Mouse (Mus musculus) liver, adult 2 months (tissue): ENCODE data around the gene Nfyb. TPM values are rescaled to one million over a fixed set of nuclear protein-coding genes. Genes with fewer than 3 reads are reported as not detected.

Experiments
- DNase-seq: peaks from one replicate; pipeline ENCODE4 v3.0.0-alpha.2; 2011; ENCODE audit warnings: low read depth, low spot score; ENCODE audit errors: extremely low read depth
- H3K27ac ChIP-seq: fragments of 200-500 bp; replicated peaks from 2 replicates; pipeline ENCODE4 v1.5.1; 2012; ENCODE audit warnings: low read depth, mild to moderate bottlenecking, control low read depth, inconsistent platforms, low read length; ENCODE audit not compliant: insufficient read depth
- H3K27me3 ChIP-seq: fragments of 200-500 bp; 2 replicates; pipeline ENCODE4 v1.6.1; 2012; ENCODE audit warnings: mild to moderate bottlenecking, moderate library complexity, low read length, inconsistent platforms; ENCODE audit not compliant: control insufficient read depth, insufficient read depth
- H3K36me3 ChIP-seq: fragments of 200-500 bp; 2 replicates; pipeline ENCODE4 v1.6.1; 2012; ENCODE audit warnings: low read length, inconsistent platforms; ENCODE audit not compliant: control insufficient read depth, insufficient read depth
- H3K4me1 ChIP-seq: fragments of 200-500 bp; 2 replicates; pipeline ENCODE4 v1.6.1; 2011; ENCODE audit warnings: low read length; ENCODE audit not compliant: control insufficient read depth, insufficient read depth
- H3K4me3 ChIP-seq: fragments of 200-500 bp; 2 replicates; pipeline ENCODE4 v1.5.1; 2011; ENCODE audit warnings: low read depth, mild to moderate bottlenecking, control low read depth, low read length, moderate library complexity; ENCODE audit not compliant: insufficient read depth
- H3K79me2 ChIP-seq: fragments of 200-500 bp; 2 replicates; pipeline ENCODE4 v1.6.1; 2012; ENCODE audit warnings: inconsistent platforms, mild to moderate bottlenecking, low read length, moderate library complexity; ENCODE audit not compliant: control insufficient read depth, insufficient read depth
- H3K9ac ChIP-seq: fragments of 200-500 bp; 2 replicates; pipeline ENCODE4 v1.6.1; 2012; ENCODE audit warnings: low read depth, mild to moderate bottlenecking, control low read depth, inconsistent platforms, low read length
- CTCF ChIP-seq: fragments of 200-500 bp; IDR thresholded peaks from 2 replicates; pipeline ENCODE4 v1.5.1; 2011; ENCODE audit warnings: low read depth, low read length, control low read depth
- POLR2A ChIP-seq: fragments of 200-500 bp; IDR thresholded peaks from 2 replicates; pipeline ENCODE4 v1.6.1; 2011; ENCODE audit warnings: low read length, control low read depth; ENCODE audit not compliant: insufficient read depth; ENCODE audit errors: extremely low read depth
- WGBS: fragments of 180-500 bp; shearing (Covaris S2); methylation state at CpG from one replicate; pipeline ENCODE4 v1.1.7; 2018; 5-methylcytosine and 5-hydroxymethylcytosine counted together
- polyA plus RNA-seq: library from polyadenylated mRNA; depleted of rRNA; stranded (reverse); fragments of >200 nt; gene quantifications from 2 replicates; pipeline ENCODE4 v1.2.3, GENCODE M21; 2012
- total RNA-seq: library from RNA; depleted of rRNA; stranded (reverse); fragments of >200 nt; gene quantifications from 2 replicates; pipeline ENCODE4 v1.2.3, GENCODE M21; 2014

The Nfyb gene
- total and polyA plus RNA-seq, 2 experiments, result 29.0 to 30.8 TPM

DNA sequence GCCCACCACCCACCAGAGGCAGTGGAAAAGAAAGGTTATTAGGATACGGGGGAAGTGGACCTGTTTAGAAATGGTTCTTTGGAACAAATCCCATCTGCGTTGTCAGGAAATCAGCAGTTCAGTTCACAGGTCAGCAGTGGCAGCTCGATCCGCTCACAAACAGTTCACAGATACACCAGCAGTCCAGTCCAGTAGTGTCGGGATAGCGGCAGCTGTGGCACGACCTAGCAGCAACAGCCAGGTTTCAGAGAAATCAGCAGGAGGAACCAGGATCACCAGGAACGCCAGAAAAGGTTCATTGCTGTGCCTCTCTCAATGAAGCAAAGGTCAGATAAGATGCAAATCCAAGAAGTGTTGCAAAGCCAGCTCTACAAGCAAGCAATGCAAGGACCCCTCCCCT is 42.5 kb upstream of the Nfyb start:
- H3K36me3 ChIP-seq, result no peaks in the 10 kb centered on the region
- 24% methylated on average over 8 of the region's 8 CpGs for WGBS
- peak overlapping the region; percentile 96 for H3K27ac ChIP-seq
- 0 out of 2 replicates have a peak overlapping the region, but pooled peaks have one; percentile 11 for H3K4me3 ChIP-seq
- H3K79me2 ChIP-seq, result no peaks in the 10 kb centered on the region
- peak; percentile 90 for DNase-seq
- H3K4me1 ChIP-seq, result peaks cover 25% of the 10 kb centered on the region
- no peaks in the 10 kb centered on the region for H3K27me3 ChIP-seq
- TF ChIP-seq CTCF, result no peak; the same call in 1 of the 2 replicates
- no peak for TF ChIP-seq POLR2A
- H3K9ac ChIP-seq, result peak overlapping the region; percentile 19

DNA sequence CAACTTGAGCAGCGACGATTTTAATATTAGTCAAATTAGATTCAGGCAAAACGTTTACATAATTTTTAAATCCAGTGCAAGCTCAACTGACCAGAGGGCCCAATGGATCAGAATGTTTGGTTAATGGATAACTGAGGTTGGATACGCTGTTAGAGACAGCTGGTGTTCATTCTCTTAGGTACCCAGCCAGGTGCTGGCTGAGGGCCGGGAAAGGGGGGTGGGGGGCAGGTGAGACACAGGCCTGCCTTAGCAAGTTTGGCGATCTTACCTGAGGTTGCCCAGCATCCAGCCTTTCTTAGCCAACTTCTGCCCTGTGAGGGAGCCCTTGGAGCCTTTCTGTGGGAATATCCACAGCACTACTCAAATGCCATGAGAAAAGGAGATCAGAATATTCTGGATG is 41.2 kb upstream of the Nfyb start:
- H3K4me3 ChIP-seq, result no peak overlapping the region
- no peaks in the 10 kb centered on the region for H3K79me2 ChIP-seq
- WGBS, result 25% methylated on average over 6 of the region's 6 CpGs
- H3K9ac ChIP-seq, result peak overlapping the region; percentile 62
- peaks cover 25% of the 10 kb centered on the region for H3K4me1 ChIP-seq
- no peaks in the 10 kb centered on the region for H3K36me3 ChIP-seq
- no peaks in the 10 kb centered on the region for H3K27me3 ChIP-seq
- TF ChIP-seq POLR2A (no peak), CTCF (no peak)
- peak; percentile 97 for DNase-seq
- peak overlapping the region; percentile 97 for H3K27ac ChIP-seq

DNA sequence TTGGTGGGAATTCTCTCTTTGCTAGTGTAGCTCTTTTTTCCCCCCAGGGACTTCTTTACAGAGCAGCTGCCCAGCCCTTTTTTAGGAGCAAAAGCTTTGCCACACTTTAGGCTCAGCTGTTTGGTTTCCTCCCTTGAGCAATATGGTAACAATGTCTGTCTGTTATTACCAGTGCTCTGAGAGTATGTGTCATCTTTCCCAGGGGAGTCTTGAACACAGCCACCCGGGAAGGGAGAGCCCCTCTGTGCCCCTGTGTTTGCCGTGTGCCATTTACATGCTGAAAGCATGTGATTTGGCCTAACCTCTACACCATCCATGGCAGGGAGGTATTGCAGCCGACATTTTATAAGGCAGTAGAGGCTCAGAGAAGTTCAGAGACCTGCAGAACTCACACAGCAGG is 40.5 kb upstream of the Nfyb start:
- no peaks in the 10 kb centered on the region for H3K27me3 ChIP-seq
- no peak overlapping the region for H3K4me3 ChIP-seq
- TF ChIP-seq CTCF, result no peak
- TF ChIP-seq POLR2A, result no peak
- H3K4me1 ChIP-seq, result peaks cover 25% of the 10 kb centered on the region
- peak overlapping the region; percentile 97 for H3K27ac ChIP-seq
- H3K36me3 ChIP-seq, result no peaks in the 10 kb centered on the region
- 55% methylated on average over 3 of the region's 3 CpGs for WGBS
- no peak for DNase-seq
- H3K79me2 ChIP-seq, result no peaks in the 10 kb centered on the region
- peak overlapping the region; percentile 62; the same call in 1 of the 2 replicates for H3K9ac ChIP-seq

DNA sequence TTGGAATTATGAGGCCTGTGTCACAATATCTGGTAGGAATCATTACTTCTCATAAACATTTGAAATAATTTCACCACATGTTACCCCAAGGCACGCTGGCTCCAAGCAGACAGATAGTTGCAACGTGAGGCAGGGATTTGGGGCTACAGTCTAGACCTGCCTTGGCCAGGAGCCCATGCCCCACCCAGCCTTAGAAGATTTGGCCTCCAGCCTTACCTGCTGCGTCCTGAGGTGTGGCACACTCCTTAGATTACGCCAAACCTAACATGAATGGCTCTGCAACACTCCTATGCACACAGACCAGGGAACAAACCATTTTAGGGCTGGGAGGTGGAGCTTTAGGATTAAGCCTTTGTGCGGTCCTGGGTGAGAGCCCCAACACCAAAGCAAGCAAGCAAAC is 36.1 kb upstream of the Nfyb start:
- Histone ChIP-seq H3K4me3 (no peak overlapping the region), H3K4me1 (peaks cover 13% of the 10 kb centered on the region), H3K36me3 (no peaks in the 10 kb centered on the region), H3K9ac (no peak overlapping the region), H3K27ac (no peak overlapping the region), H3K79me2 (no peaks in the 10 kb centered on the region), H3K27me3 (no peaks in the 10 kb centered on the region)
- 90% methylated on average over 5 of the region's 5 CpGs for WGBS
- TF ChIP-seq POLR2A (no peak), CTCF (no peak)
- no peak for DNase-seq

DNA sequence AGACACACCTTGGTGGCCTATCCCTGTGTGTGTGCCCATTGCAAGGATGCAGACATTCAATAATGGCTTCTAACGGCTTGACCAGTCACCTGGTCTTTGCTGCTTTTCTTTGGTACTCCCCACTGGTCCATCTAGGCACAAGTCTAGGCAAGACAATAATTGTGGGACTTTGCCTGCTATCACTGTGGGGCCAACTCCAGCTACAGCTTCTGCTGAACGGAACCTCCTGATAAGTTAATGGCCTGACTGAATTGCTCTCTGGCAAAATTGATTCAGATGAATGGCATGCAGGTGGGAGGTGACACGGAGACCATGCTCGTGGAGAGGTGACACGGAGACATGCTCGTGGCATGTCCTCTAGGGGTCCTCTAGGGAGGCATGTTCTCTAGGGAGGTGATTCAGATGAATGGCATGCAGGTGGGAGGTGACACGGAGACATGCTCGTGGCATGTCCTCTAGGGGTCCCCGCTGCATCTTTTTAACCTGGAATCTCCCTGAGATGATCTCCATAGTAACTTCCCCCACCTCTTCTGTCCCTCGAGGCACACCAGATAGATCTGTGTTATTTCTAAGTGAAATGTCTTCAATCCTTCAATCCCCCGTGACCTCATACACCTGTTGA is 34.5 kb upstream of the Nfyb start:
- Histone ChIP-seq H3K4me1 (peaks cover 10% of the 10 kb centered on the region; the same call in 1 of the 2 replicates), H3K9ac (no peak overlapping the region), H3K36me3 (no peaks in the 10 kb centered on the region), H3K4me3 (no peak overlapping the region), H3K27me3 (no peaks in the 10 kb centered on the region), H3K79me2 (no peaks in the 10 kb centered on the region), H3K27ac (no peak overlapping the region)
- no peak for DNase-seq
- TF ChIP-seq POLR2A, result no peak
- no peak for TF ChIP-seq CTCF
- WGBS, result 72% methylated on average over 11 of the region's 11 CpGs

DNA sequence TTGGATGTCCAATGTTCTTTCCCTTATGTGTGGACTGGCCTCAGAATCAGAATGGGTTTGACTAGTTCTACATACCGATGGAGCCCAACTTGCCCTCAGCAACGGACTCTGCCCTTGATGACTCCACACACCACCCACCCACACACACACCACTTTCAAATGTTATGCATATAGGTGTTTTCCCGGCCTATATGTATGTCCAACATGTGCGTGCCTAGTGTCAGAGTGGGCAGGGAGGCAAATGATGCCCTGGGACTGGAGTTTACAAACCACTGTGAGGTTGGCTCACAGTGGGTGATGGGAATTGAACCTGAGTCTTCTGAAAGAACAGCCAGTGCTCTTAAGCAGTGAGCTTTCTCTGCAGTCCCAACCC is 33.2 kb upstream of the Nfyb start:
- H3K27me3 ChIP-seq, result no peaks in the 10 kb centered on the region
- no peak for TF ChIP-seq CTCF
- TF ChIP-seq POLR2A, result no peak
- no peak overlapping the region for H3K27ac ChIP-seq
- no peak overlapping the region for H3K9ac ChIP-seq
- no peak overlapping the region for H3K4me3 ChIP-seq
- 43% methylated on average over 4 of the region's 4 CpGs for WGBS
- H3K36me3 ChIP-seq, result no peaks in the 10 kb centered on the region
- H3K4me1 ChIP-seq, result peaks cover 10% of the 10 kb centered on the region; the same call in 1 of the 2 replicates
- no peaks in the 10 kb centered on the region for H3K79me2 ChIP-seq
- DNase-seq, result no peak
